Mouse (Mus musculus) right cerebral cortex, postnatal 4 days (tissue): ENCODE measurements at regions not wholly inside any gene's neighbourhood (a gene's known extent, or its start where the extent isn't known, plus 50 kb on each side); places are given as distances from the start of the nearest gene placed in this dataset.

Source experiments
- DNase-seq: peaks from one replicate; pipeline ENCODE4 v3.0.0-alpha.2; 2022

DNA sequence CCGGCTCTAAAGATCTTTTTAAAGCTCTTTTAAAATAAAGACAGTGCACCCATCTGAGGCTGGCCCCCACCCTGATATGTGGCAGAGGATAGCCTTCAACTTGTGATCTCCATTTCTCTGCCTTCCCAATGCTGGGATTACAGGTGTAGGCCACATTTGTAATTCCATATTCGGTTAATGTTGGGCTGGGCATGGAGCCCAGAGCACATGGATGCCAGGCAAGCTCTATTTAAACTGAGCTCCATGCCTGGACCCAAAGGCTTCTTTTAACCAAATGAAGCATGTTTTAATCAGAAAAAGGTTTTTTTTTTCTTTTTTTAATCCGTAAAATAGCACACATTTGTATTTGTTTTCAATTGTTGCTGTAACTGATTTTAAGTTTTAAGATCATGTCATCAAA lies 82.2 kb upstream of the Eif4g2 start:
- peak; percentile 16 for DNase-seq

DNA sequence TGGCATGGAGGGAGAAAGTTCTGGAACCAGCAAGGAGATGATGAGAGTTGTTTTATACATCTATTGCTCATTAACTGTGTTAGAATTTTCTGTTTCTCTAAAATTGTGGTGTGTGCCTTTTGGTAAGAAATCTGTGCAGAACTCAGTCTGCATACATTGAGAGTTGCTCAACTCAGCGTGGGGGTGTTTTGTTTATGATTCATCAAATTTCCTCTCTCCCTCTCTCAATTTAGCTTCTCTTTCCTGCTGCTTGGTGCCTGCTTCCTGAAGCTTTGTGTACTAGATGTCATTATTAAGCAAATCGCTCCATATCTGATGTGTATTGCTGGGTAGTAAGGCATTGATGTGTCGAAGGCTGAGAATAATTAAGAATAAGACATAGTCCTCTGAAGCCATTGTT lies 81.4 kb upstream of the Eif4g2 start:
- no peak for DNase-seq

DNA sequence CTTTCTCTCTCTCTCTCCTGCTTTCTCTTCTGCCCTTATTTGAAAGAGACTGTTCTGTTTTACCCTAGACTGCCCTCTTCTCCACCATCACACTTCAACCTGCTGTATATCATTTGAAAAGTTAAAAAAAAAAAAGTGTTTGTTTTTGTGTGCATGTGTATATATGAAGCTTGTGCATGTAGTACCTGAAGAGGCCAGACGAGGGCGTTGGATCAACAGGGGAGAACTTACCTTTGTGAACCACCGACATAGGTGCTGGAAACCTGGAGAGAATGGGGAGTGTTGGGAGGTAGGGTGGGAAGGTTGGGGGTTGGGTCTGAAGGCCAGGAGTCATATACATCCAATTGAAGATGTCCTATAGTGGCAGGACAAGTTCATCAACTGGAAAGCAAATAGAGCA lies 81.0 kb upstream of the Eif4g2 start:
- no peak for DNase-seq

DNA sequence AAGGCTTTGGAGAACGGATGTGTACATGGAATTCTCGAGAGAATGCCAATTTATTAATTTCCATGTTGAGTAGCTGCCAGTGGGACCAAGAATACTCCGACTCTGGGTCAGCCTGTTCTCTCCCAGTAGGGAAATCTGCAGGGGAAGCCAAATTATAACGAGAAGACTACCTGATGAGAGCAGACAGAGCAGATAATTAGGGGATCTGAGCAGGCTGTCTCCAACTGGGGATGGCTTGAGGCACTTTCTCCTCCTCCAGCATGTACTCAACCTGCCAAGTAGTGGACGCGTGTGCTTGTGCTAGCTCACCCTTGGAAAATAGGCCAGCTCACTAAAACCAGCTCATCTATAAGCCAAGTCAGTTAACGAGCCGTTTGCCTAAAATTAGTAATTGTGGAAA lies 80.5 kb upstream of the Eif4g2 start:
- DNase-seq: no peak

DNA sequence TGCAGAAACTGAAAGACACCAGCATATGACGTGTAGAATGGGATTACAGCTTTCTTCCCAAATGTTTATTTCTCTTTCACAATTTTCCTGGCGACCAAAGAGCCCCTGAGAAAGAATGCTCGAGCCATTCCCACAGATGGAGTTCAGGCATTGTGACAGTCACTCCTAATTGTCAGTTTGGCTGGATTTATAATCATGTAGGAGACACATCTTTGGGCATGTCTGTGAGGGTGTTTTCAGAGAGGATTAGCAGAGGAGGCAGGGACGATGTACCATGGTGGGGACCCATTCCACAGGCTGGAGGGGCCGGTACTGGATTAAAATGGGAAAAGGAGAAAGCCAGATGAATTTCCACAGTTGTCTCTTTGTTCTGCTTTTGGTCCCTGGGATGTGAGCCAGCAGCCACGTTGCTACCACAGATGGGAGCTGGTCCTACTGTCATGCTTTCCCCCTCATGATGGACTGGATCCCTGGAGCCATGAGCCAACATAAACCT lies 76.0 kb upstream of the Eif4g2 start:
- DNase-seq: peak; percentile 25

DNA sequence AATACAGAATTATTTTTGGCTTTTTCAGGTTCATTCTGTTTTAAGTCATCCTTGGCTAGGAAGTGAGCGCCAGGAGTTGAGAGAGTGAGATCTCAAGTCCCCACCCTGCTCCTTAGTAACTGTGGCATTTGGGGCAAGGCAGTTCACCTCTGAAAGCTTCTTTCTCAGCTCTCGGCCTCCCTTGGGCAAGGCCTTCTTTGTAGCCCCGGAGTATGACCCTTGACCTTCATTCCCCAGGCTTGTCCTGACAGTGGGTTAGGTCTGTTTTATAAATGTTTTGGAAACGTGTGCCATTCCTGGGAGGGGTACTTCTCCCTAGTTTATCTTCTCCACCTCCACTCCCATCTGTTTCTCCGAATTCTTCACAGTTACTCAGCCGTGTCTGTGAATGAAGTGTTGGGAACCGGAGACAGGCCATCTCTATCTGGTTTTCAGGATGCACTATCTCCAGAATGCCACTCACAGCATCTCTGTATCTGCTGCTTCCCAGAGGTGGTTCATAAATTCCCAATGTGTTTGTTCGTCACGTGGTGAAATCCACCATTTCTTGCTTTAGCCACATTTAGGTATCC lies 75.0 kb upstream of the Eif4g2 start:
- no peak for DNase-seq

DNA sequence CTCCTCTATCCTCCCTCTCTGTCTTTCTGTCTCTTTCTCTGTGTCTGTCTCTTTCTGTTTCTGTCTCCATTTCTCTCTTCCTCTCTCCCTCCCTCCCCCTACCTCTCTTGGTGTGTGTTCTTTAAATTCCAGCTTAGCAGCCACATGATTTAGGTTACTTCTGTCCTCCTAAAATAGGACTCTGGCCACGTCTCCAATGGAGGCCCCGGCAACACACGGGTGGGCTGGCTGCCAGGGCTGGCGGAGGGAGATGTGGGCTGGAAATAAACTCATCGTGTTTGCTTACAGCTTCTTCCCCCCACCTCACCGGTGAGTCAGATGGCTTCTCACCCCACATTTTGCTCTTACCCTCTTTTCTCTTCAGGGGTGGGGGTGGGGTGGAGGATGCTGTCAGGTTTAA lies 74.5 kb upstream of the Eif4g2 start:
- DNase-seq: peak; percentile 71

DNA sequence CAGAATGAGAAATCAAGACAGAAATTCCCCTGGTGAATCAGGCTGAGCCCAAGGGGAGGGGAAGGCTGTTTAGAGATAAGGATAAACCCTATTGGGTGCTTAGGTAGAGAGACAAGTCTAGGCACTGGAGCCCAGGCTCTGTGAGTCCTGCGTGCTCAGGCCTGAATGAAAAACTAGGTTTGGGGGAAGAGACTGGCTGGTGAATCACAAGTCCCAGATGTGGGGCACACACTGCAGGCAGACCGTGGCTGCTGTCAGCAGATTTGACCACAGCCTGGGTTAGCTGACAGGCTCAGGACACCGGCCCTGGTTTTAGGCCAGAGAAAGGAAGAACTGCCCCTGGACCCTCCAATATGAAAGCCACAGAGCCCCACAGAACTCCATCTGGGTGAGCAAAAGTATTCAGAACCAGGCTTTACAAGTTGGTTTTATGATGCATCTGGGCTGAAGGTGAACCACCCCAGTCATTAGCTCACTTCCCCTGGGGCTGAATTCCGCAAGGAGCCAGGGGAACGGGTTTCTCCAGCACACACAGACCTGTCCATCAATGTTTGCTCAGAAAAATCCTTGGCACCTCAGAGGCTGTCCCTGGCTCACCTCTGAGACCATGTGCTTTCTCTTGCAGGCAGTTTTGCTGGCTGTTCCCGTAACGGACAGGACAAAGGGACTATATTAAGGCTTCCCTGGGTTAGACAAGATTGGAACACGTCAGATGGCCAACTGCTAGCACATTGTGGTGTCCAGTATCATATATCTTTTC lies 73.8 kb upstream of the Eif4g2 start:
- no peak for DNase-seq

DNA sequence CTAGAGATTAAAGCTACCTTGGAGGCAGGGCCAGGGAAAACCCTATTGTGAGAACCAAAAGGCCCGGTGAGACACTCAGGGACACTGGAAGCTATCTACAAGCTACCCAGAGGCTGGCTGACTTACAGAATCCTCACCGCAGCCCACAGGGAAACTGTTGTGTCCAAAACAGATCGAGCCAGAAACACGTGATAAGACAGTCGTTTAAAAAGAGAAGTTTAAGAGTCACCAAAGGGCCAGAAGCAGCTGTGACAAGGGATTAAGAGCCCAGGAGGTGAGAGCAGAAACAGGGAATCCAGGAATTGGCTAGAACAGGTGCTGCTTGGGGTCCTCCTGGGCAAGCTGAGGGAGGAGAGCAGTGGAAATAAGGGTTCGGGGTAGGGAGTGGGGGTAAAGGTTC lies 73.2 kb upstream of the Eif4g2 start:
- no peak for DNase-seq

DNA sequence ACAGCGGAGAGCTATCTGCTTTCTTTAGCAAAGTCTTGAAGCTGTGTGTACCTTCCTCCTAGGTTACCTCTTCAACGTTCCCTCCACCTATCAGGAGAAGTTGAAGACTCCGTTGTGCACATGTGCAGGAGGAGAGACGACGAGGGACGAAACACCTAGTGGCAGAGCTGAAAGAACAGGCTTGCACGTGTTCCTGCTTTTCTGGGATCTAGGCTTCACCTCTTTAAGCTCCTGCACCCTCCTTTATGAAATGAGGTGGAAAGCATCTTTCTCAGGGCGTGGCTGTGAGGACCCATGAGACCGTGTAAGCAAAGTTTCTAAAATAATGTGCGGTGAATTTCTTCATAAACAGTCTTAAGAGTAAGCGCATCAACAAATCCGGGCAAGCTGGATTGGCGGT lies 71.4 kb upstream of the Eif4g2 start:
- no peak for DNase-seq

DNA sequence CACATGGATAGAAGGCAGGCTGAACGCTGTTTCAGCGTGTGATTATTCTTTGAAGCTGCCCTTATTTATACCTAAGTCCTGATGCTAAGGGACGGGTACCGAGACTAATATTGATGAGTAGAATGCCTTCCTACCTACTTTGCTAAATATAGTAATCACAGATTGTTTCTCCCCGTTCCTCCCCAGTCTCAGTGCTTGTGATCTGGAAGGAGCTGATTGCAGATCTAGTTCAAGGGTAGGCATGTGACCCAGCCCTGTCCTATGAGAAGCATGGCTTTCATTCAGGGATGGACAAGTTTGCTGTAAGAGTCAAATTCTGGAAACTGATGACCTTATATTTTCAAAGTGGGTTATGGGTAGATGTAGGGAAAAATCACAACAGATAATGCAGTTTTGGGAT lies 67.7 kb upstream of the Eif4g2 start:
- DNase-seq: no peak

DNA sequence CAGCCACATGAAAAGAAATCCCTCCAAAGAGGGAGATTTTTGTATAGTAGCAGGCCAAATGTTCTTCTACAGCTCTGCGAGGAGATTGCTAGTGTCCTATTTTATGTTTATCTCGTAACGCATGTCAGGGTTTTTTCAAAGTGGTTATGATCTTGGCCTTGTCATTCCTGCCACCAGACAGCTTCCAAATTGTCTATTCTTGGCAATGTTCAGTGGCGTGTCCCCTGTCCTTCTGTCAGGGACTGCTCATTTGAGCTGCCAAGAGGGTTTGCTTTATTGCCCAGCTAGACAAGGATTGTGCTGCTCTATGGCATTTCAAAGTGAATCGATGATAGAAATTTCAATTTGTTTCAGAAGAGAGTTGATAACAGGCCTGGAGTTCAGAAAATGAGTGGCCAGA lies 67.3 kb upstream of the Eif4g2 start:
- no peak for DNase-seq

DNA sequence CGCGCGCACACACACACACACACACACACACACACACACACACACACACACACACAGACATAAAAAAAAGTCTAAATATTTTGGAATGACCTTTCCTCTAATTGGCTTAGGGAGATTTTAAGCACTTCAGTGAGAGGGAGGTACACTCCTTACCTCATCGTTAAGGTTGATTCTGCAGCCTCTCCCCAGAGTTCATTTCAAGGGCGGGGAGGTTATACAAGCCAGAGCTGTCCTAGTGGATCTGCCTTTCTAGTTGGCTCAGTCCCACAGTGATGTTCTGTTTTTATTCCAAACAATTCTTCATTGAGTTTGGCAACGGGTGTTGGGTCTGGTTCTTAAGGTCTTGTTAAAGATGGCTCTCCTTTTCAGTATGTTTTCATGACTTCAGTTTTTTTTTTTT lies 64.8 kb upstream of the Eif4g2 start:
- no peak for DNase-seq

DNA sequence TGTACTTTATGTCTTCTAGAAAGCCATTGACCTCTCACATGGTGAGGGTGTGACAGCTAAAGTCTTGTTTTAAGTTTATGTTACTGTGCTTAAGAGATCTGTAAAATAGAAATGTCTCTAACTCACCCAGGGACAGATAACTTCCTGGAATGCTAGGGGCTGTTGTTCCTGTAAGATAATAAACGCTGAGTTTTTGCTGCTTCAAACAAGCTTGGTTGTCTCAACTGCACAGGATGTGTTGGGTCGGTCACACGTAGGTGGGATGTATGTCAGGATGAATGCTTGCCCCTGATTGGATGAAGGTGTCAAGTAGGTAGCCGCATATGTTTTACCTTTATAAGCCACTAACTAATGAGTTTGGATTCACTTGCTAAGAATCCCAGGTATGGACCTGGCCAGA lies 63.8 kb upstream of the Eif4g2 start:
- no peak for DNase-seq

DNA sequence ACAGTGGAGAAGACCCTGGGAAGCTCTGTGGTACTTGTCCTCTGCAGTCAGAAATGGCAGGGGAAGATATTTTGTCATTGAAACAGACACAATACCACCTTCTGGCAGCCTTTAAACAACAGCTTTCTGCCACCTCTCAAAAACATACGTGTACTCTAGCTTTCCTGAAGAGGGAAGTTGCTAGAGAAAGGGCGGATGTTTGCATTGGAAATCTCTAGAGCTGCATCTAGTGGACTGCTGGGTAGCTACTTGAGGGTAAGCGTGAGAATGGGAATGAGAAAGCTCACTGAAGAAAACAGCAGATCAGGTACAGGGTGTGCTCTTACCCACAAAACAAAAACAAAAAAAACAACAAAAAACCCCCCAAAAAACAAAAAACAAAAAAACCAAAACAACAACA lies 61.4 kb upstream of the Eif4g2 start:
- no peak for DNase-seq

DNA sequence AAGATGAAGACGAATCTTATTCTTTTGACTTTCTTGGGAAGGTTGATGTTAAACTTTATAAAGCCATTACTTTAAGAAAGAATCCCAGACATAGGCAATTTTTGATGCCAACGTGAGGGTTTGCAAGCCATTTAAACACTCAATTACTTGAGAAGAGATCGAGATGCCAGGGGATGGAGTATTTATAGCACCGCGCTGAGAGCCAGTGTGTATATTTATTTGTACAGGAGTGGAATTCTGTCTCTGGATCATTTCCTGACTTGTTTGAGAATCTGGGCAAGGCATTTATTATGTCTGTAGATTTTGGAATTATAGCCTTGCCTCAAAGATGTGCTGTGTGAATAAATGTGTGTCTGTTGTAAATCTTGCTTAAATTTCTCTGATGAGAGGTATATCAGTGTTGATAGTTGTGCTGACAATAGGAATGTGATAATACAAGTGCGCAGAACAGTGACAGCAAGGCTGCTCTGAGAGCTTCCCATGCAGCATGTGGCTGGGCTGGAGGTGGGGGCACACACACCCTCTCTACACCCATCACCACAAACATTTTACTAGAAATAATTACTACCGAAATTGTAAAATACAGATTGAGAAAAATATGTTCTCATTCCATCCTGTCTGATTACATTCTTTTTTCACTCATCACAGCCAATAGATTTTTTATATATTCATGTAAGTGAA lies 58.6 kb upstream of the Eif4g2 start:
- DNase-seq: no peak

DNA sequence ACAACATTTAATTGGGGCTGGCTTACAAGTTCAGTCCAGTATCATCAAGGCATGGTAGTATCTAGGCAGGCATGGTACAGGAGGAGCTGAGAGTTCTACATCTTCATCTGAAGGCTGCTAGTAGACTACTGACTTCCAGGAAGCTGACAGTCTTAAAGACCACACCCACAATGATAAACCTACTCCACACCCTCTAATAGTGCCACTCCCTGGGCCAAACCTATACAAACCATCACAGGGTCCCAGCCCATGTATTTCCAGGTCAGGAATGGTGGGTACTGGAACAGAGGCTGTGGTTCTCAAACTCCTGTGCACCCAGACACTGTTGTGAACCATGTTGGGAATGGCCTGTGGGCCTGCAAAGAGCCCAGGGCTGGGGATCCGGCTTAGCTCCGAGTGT lies 55.2 kb upstream of the Eif4g2 start:
- DNase-seq: no peak

DNA sequence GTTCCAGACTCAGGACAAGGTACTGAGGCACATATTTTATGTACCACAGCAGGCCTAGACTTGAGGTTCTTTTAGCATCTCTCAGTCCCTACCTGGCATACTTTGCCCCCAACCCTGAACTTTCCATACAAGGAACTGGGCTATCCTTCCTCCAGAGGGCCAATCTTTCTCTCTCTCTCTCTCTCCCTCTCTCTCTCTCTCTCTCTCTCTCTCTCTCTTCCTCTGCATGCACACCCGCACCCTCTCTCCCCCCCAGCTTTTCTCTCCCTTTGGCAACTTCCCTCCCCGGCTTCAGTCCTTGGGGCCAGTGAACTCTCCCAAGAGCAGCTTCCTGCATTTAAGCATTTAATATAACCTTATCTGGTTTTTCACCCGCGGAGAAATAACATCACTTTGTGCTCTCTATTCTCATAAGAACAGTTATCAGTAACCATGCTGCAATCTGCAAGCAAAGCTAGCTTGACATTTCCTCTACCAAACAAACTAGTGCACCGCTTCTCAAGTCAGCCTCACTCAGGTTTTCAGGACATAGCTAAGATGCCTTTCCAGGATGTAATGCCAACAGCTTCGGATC lies 53.3 kb upstream of the Eif4g2 start:
- no peak for DNase-seq

DNA sequence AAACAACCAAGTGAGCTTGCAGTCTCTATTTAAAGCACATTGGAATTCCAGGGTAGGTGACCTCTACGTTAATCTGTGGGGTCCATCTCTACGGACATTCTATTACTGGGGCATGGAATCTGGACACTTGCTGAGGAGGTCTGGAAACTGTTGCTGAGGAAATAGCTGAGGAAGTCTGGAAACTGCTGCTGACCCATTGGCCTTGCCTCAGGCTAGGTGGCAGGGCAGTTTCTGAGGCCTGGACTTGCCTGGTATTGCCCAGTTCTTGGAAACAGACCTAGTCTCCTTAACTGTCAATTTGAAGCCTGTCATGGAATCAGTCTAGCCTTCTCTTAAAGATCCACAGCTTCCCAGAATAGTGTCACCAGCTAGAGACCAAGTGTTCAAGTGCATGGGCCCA lies 51.7 kb upstream of the Eif4g2 start:
- DNase-seq: no peak
